Mouse (Mus musculus): ENCODE measurements at regions not wholly inside any gene's neighbourhood (a gene's known extent, or its start where the extent isn't known, plus 50 kb on each side); places are given as distances from the start of the nearest gene placed in this dataset.

GRCm38 (mm10) chr4:152997251-152997650 lies 485.4 kb downstream of the Ajap1 start:
- Histone ChIP-seq H3K4me2 (ENCODE audit: low read depth, low read length) (no peak overlapping the region), H3K9me3 (replicated peaks; ENCODE audit: control insufficient read depth, low read length) (no peaks in the 10 kb centered on the region), H3K4me3 (ENCODE audit: low read depth, low read length) (no peak overlapping the region), H3K4me1 (ENCODE audit: control insufficient read depth, insufficient read depth) (no peaks in the 10 kb centered on the region), H3K27me3 (ENCODE audit: control insufficient read depth, insufficient read depth, low read length) (no peaks in the 10 kb centered on the region), H3K36me3 (replicated peaks; ENCODE audit: control insufficient read depth, insufficient read depth, low read length) (no peaks in the 10 kb centered on the region), H3K9ac (replicated peaks; ENCODE audit: low read depth, low read length) (no peak overlapping the region), H3K27ac (ENCODE audit: low read depth) (no peak overlapping the region)
- ATAC-seq (ENCODE audit: insufficient read depth, low read depth) (no peak), DNase-seq (ENCODE audit: low spot score) (no peak)
- 58% methylated on average over 5 of the region's 5 CpGs for WGBS
- TF ChIP-seq EP300 (IDR thresholded peaks at IDR 0.05; ENCODE audit: low read depth) (no peak), CTCF (IDR thresholded peaks at IDR 0.05; ENCODE audit: low read depth) (no peak)

DNA sequence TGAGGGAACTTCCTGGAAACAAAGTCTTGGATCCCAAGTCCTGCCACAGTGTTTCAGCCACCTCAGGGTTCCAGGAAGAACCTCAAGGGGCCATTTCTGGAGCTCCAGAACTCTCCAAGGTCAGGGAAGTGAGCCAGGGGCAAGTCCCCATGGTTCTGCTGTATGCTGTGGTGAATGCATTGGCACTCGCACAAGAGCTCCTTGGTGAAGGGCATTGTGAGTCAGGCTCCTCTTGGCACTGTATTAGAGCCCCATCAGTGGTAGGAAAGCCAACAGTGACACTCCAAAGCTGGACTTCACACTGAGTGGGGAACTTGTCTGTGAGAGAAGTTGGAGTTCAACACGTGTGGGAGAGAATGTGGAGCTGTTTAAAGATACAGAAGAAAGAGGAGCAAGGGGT lies 486.0 kb downstream of the Ajap1 start:
- H3K4me1 ChIP-seq (ENCODE audit: control insufficient read depth, insufficient read depth), result no peaks in the 10 kb centered on the region
- H3K27ac ChIP-seq (ENCODE audit: low read depth), result no peak overlapping the region
- no peak overlapping the region for H3K9ac ChIP-seq (replicated peaks; ENCODE audit: low read depth, low read length)
- WGBS, result 42% methylated on average over 2 of the region's 2 CpGs
- no peaks in the 10 kb centered on the region for H3K27me3 ChIP-seq (ENCODE audit: control insufficient read depth, insufficient read depth, low read length)
- H3K36me3 ChIP-seq (replicated peaks; ENCODE audit: control insufficient read depth, insufficient read depth, low read length), result no peaks in the 10 kb centered on the region
- no peak overlapping the region for H3K4me3 ChIP-seq (ENCODE audit: low read depth, low read length)
- DNase-seq (ENCODE audit: low spot score) (no peak), ATAC-seq (ENCODE audit: insufficient read depth, low read depth) (no peak)
- no peak for TF ChIP-seq CTCF (IDR thresholded peaks at IDR 0.05; ENCODE audit: low read depth)
- TF ChIP-seq EP300 (IDR thresholded peaks at IDR 0.05; ENCODE audit: low read depth), result no peak
- no peaks in the 10 kb centered on the region for H3K9me3 ChIP-seq (replicated peaks; ENCODE audit: control insufficient read depth, low read length)
- no peak overlapping the region for H3K4me2 ChIP-seq (ENCODE audit: low read depth, low read length)

DNA sequence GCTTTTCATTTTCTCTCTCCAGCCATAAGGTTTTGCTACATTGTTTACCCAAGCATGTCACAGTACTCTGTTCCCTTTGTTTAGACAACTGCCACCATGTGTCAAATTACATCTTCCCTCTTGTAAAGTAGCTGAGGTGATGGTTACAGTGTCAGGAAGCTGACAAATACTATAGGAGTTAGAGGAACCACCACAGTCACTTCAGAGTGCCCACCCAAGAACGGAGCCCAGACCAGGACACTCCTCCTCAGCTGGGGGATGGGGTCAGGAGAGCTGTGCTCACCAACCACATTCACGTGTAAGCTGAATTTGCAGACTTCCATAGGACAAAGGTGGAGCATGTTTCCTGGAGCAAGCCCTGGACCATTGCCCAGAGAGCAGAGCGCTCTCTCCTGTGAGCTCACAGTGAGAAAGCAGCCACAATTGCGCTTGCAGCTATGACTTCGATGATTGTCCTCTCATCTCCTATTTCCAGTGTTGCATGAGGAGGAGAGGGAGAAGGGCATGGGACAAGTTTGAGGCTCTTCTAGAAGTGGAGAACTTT lies 487.5 kb downstream of the Ajap1 start:
- 62% methylated on average over 5 of the region's 5 CpGs for WGBS
- no peak overlapping the region for H3K4me3 ChIP-seq (ENCODE audit: low read depth, low read length)
- no peaks in the 10 kb centered on the region for H3K9me3 ChIP-seq (replicated peaks; ENCODE audit: control insufficient read depth, low read length)
- TF ChIP-seq CTCF (IDR thresholded peaks at IDR 0.05; ENCODE audit: low read depth) (no peak), EP300 (IDR thresholded peaks at IDR 0.05; ENCODE audit: low read depth) (no peak)
- no peak overlapping the region for H3K4me2 ChIP-seq (ENCODE audit: low read depth, low read length)
- ATAC-seq (ENCODE audit: insufficient read depth, low read depth) (no peak), DNase-seq (ENCODE audit: low spot score) (no peak)
- H3K9ac ChIP-seq (replicated peaks; ENCODE audit: low read depth, low read length), result no peak overlapping the region
- H3K4me1 ChIP-seq (ENCODE audit: control insufficient read depth, insufficient read depth), result no peaks in the 10 kb centered on the region
- no peaks in the 10 kb centered on the region for H3K27me3 ChIP-seq (ENCODE audit: control insufficient read depth, insufficient read depth, low read length)
- no peaks in the 10 kb centered on the region for H3K36me3 ChIP-seq (replicated peaks; ENCODE audit: control insufficient read depth, insufficient read depth, low read length)
- no peak overlapping the region for H3K27ac ChIP-seq (ENCODE audit: low read depth)

GRCm38 (mm10) chr4:152994206-152994605 lies 488.4 kb downstream of the Ajap1 start:
- Histone ChIP-seq H3K9me3 (replicated peaks; ENCODE audit: control insufficient read depth, low read length) (no peaks in the 10 kb centered on the region), H3K4me1 (ENCODE audit: control insufficient read depth, insufficient read depth) (no peaks in the 10 kb centered on the region), H3K4me2 (ENCODE audit: low read depth, low read length) (no peak overlapping the region), H3K27me3 (ENCODE audit: control insufficient read depth, insufficient read depth, low read length) (no peaks in the 10 kb centered on the region), H3K9ac (replicated peaks; ENCODE audit: low read depth, low read length) (no peak overlapping the region), H3K36me3 (replicated peaks; ENCODE audit: control insufficient read depth, insufficient read depth, low read length) (no peaks in the 10 kb centered on the region), H3K4me3 (ENCODE audit: low read depth, low read length) (no peak overlapping the region), H3K27ac (ENCODE audit: low read depth) (no peak overlapping the region)
- ATAC-seq (ENCODE audit: insufficient read depth, low read depth) (no peak), DNase-seq (ENCODE audit: low spot score) (no peak)
- 61% methylated on average over 3 of the region's 3 CpGs for WGBS
- TF ChIP-seq EP300 (IDR thresholded peaks at IDR 0.05; ENCODE audit: low read depth) (no peak), CTCF (IDR thresholded peaks at IDR 0.05; ENCODE audit: low read depth) (no peak)

GRCm38 (mm10) chr4:152990266-152990665 lies 492.3 kb downstream of the Ajap1 start:
- H3K9me3 ChIP-seq (replicated peaks; ENCODE audit: control insufficient read depth, low read length), result no peaks in the 10 kb centered on the region
- H3K4me2 ChIP-seq (ENCODE audit: low read depth, low read length), result no peak overlapping the region
- H3K4me3 ChIP-seq (ENCODE audit: low read depth, low read length), result no peak overlapping the region
- no peak overlapping the region for H3K9ac ChIP-seq (replicated peaks; ENCODE audit: low read depth, low read length)
- H3K36me3 ChIP-seq (replicated peaks; ENCODE audit: control insufficient read depth, insufficient read depth, low read length), result no peaks in the 10 kb centered on the region
- ATAC-seq (ENCODE audit: insufficient read depth, low read depth) (no peak), DNase-seq (ENCODE audit: low spot score) (no peak)
- H3K4me1 ChIP-seq (ENCODE audit: control insufficient read depth, insufficient read depth), result no peaks in the 10 kb centered on the region
- no peak overlapping the region for H3K27ac ChIP-seq (ENCODE audit: low read depth)
- TF ChIP-seq EP300 (IDR thresholded peaks at IDR 0.05; ENCODE audit: low read depth), result no peak
- no peak for TF ChIP-seq CTCF (IDR thresholded peaks at IDR 0.05; ENCODE audit: low read depth)
- WGBS, result 78% methylated on average over 5 of the region's 5 CpGs
- no peaks in the 10 kb centered on the region for H3K27me3 ChIP-seq (ENCODE audit: control insufficient read depth, insufficient read depth, low read length)

- H3K9me3 ChIP-seq (replicated peaks; ENCODE audit: control insufficient read depth, low read length), result no peaks in the 10 kb centered on the region
- no peak overlapping the region for H3K9ac ChIP-seq (replicated peaks; ENCODE audit: low read depth, low read length)
Measured at GRCm38 (mm10) chr4:152987726-152988125, 494.9 kb downstream of the Ajap1 start.

More at GRCm38 (mm10) chr4:152987726-152988125, 494.9 kb downstream of the Ajap1 start:
- TF ChIP-seq CTCF (IDR thresholded peaks at IDR 0.05; ENCODE audit: low read depth), result no peak
- no peak for TF ChIP-seq EP300 (IDR thresholded peaks at IDR 0.05; ENCODE audit: low read depth)
- H3K27ac ChIP-seq (ENCODE audit: low read depth), result no peak overlapping the region
- H3K4me2 ChIP-seq (ENCODE audit: low read depth, low read length), result no peak overlapping the region
- no peak overlapping the region for H3K4me3 ChIP-seq (ENCODE audit: low read depth, low read length)
- no peaks in the 10 kb centered on the region for H3K27me3 ChIP-seq (ENCODE audit: control insufficient read depth, insufficient read depth, low read length)
- no peaks in the 10 kb centered on the region for H3K36me3 ChIP-seq (replicated peaks; ENCODE audit: control insufficient read depth, insufficient read depth, low read length)
- 65% methylated on average over 4 of the region's 4 CpGs for WGBS
- DNase-seq (ENCODE audit: low spot score), result no peak
- no peaks in the 10 kb centered on the region for H3K4me1 ChIP-seq (ENCODE audit: control insufficient read depth, insufficient read depth)
- no peak for ATAC-seq (ENCODE audit: insufficient read depth, low read depth)

Data from heart, postnatal 0 days (tissue).